ENCODE assay signal across 8 mouse cellular contexts in genomic region chr1:155027583-155027982, GRCm38 (mm10).
DNase-seq lines count a peak whose midpoint lies in the region; ATAC-seq and TF ChIP-seq lines count a peak whose summit lies in the region.

No protein-coding gene starts in this region.

- H3K4me1 ChIP-seq in thymus, adult 2 months (replicated peaks; ENCODE audit: control insufficient read depth, insufficient read depth, low read length) = peaks cover 32% of the 10 kb centered on the region

- no peak overlapping the region for H3K4me3 ChIP-seq in thymus, adult 2 months (ENCODE audit: control insufficient read depth, insufficient read depth, low read length)

- WGBS in thymus, adult 2 months = 23% methylated on average over 6 of the region's 8 CpGs

- no peak for TF ChIP-seq POLR2A in thymus, adult 2 months (IDR thresholded peaks at IDR 0.05; ENCODE audit: control insufficient read depth, extremely low read depth, insufficient read depth, low read length, poor library complexity)

- peak; percentile 94 for DNase-seq in heart, adult 11 months
- no peak for DNase-seq in heart, postnatal 4 days
- peak; percentile 89 to 92 for DNase-seq in B cell, adult 2 months
- DNase-seq in embryo, embryonic 10.5 days (ENCODE audit: low spot score) = peak; percentile 72
- peak; percentile 75 for DNase-seq in kidney, postnatal 10 days
- peak; percentile 85 for DNase-seq in thymus, adult 2 months
- no peak for DNase-seq in urinary bladder, postnatal 36 days (ENCODE audit: low spot score in 2 of 2)

- H3K27me3 ChIP-seq in thymus, adult 2 months (ENCODE audit: control insufficient read depth, insufficient read depth, low read length) = no peaks in the 10 kb centered on the region

- TF ChIP-seq CTCF in thymus, adult 2 months (IDR thresholded peaks at IDR 0.05; ENCODE audit: borderline replicate concordance, control insufficient read depth, extremely low read depth, insufficient read depth, low read length, poor library complexity) = no peak

- ATAC-seq in megakaryocyte, adult 5-6 weeks (ENCODE audit: poor library complexity, severe bottlenecking) = peak; percentile 48

- no peak overlapping the region for H3K27ac ChIP-seq in thymus, adult 2 months (ENCODE audit: control insufficient read depth, insufficient read depth, low read length)

- H3K36me3 ChIP-seq in thymus, adult 2 months (ENCODE audit: control insufficient read depth, insufficient read depth, low read length) = no peaks in the 10 kb centered on the region

Comparison
In these comparisons a context has a peak if more than half of its experiments do, and no peak if none do; other contexts are left out.
1. DNase-seq: peak in heart, adult 11 months (single experiment), B cell, adult 2 months (2 of 2), embryo, embryonic 10.5 days (single experiment), kidney, postnatal 10 days (single experiment) and thymus, adult 2 months (single experiment); none in heart, postnatal 4 days (single experiment) and urinary bladder, postnatal 36 days (0 of 2).